Mouse (Mus musculus): ENCODE data around the gene Lama2.

Gene Lama2

GRCm38 (mm10) chr10:27188630-27189365 lies 430.8 kb downstream of the Lama2 start:
- DNase-seq (ENCODE audit: low spot score): no peak

GRCm38 (mm10) chr10:27184185-27184584 lies 435.4 kb downstream of the Lama2 start:
- DNase-seq (ENCODE audit: low spot score): no peak

GRCm38 (mm10) chr10:27174271-27174670 lies 445.3 kb downstream of the Lama2 start:
- no peak for DNase-seq (ENCODE audit: low spot score)

GRCm38 (mm10) chr10:27164738-27165137 lies 454.8 kb downstream of the Lama2 start:
- no peak for DNase-seq (ENCODE audit: low spot score)

GRCm38 (mm10) chr10:27162364-27162763 lies 457.2 kb downstream of the Lama2 start:
- DNase-seq (ENCODE audit: low spot score): no peak

GRCm38 (mm10) chr10:27150220-27150619 lies 469.3 kb downstream of the Lama2 start:
- no peak for DNase-seq (ENCODE audit: low spot score)

- DNase-seq (ENCODE audit: low spot score): no peak
Observed at GRCm38 (mm10) chr10:27140422-27140821, 479.1 kb downstream of the Lama2 start.

GRCm38 (mm10) chr10:27135768-27136167 lies 483.8 kb downstream of the Lama2 start:
- DNase-seq (ENCODE audit: low spot score): no peak

GRCm38 (mm10) chr10:27133135-27133534 lies 486.4 kb downstream of the Lama2 start:
- DNase-seq (ENCODE audit: low spot score): peak; percentile 39

- no peak for DNase-seq (ENCODE audit: low spot score)
Observed at GRCm38 (mm10) chr10:27127454-27127853, 492.1 kb downstream of the Lama2 start.

GRCm38 (mm10) chr10:27123763-27124162 lies 495.8 kb downstream of the Lama2 start:
- DNase-seq (ENCODE audit: low spot score): no peak

- DNase-seq (ENCODE audit: low spot score): no peak
Observed at GRCm38 (mm10) chr10:27117815-27118214, 501.7 kb downstream of the Lama2 start.

GRCm38 (mm10) chr10:27116938-27117647 lies 502.5 kb downstream of the Lama2 start:
- no peak for DNase-seq (ENCODE audit: low spot score)

- DNase-seq (ENCODE audit: low spot score): no peak
Observed at GRCm38 (mm10) chr10:27114131-27114530, 505.4 kb downstream of the Lama2 start.

- DNase-seq (ENCODE audit: low spot score): no peak
Observed at GRCm38 (mm10) chr10:27103811-27104210, 515.7 kb downstream of the Lama2 start.

- no peak for DNase-seq (ENCODE audit: low spot score)
Observed at GRCm38 (mm10) chr10:27101800-27102353, 517.7 kb downstream of the Lama2 start.

- no peak for DNase-seq (ENCODE audit: low spot score)
Observed at GRCm38 (mm10) chr10:27077113-27077512, 542.4 kb downstream of the Lama2 start.

GRCm38 (mm10) chr10:27068794-27069435 lies 550.6 kb downstream of the Lama2 start:
- DNase-seq (ENCODE audit: low spot score): no peak

- no peak for DNase-seq (ENCODE audit: low spot score)
Observed at GRCm38 (mm10) chr10:27063671-27064070, 555.9 kb downstream of the Lama2 start.

GRCm38 (mm10) chr10:27054488-27054887 lies 565.1 kb downstream of the Lama2 start:
- no peak for DNase-seq (ENCODE audit: low spot score)

GRCm38 (mm10) chr10:27047196-27047595 lies 572.4 kb downstream of the Lama2 start:
- no peak for DNase-seq (ENCODE audit: low spot score)

GRCm38 (mm10) chr10:27041812-27042211 lies 577.7 kb downstream of the Lama2 start:
- DNase-seq (ENCODE audit: low spot score): no peak

GRCm38 (mm10) chr10:27022707-27023106 lies 596.9 kb downstream of the Lama2 start:
- DNase-seq (ENCODE audit: low spot score): no peak
